Mouse (Mus musculus): ENCODE measurements around the gene Prkca. TPM values are rescaled to one million over a fixed set of nuclear protein-coding genes. Genes with fewer than 3 reads are reported as not detected.

Prkca gene
- total and polyA plus RNA-seq, 3 experiments: 15.3 to 30.9 (median 19.9) TPM

DNA sequence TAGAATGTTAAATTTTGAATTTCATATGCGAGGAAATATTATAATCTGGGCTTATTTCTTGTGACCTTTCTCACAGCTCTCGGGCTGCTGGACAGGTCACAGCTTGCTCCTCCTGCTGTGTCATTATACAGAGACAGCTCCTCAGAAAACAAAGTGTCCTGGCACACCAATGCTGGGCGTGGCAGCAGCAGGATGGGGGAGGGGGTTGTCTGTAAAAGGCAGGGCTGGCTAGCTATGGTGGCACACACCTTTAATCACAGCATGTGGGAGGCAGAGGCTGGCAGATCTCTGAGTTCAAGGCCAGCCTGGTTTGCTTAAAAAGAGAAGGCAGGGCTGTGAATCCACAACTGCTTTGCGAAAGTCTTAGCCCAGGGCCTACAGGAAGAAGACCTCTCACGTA lies 360.5 kb downstream of the Prkca start:
- no peaks in the 10 kb centered on the region for H3K9me3 ChIP-seq (replicated peaks; ENCODE audit: insufficient read depth, low read length)
- H3K79me2 ChIP-seq (ENCODE audit: control insufficient read depth, insufficient read depth, low read length, poor library complexity): no peaks in the 10 kb centered on the region
- no peaks in the 10 kb centered on the region for H3K27me3 ChIP-seq (ENCODE audit: control insufficient read depth in 1 of 2, insufficient read depth in 2 of 2, low read length in 2 of 2)
- TF ChIP-seq MEF2A (IDR thresholded peaks at IDR 0.05; ENCODE audit: extremely low read depth, insufficient replicate concordance, low read depth, low read length, poor library complexity, severe bottlenecking) (no peak), RAD21 (IDR thresholded peaks at IDR 0.05; ENCODE audit: low read depth, low read length) (no peak), NRF1 (IDR thresholded peaks at IDR 0.05; ENCODE audit: insufficient read depth, low read depth, low read length, poor library complexity, severe bottlenecking) (no peak), MAX (IDR thresholded peaks at IDR 0.05; ENCODE audit: low read length) (no peak), EP300 (IDR thresholded peaks at IDR 0.05; ENCODE audit: low read depth in 1 of 2, low read length in 2 of 2) (no peak), BHLHE40 (IDR thresholded peaks at IDR 0.05; ENCODE audit: borderline replicate concordance, low read depth, low read length) (no peak), MAZ (IDR thresholded peaks at IDR 0.05; ENCODE audit: low read depth, low read length) (no peak), CHD2 (IDR thresholded peaks at IDR 0.05; ENCODE audit: low read length) (no peak), ZNF384 (IDR thresholded peaks at IDR 0.05; ENCODE audit: low read depth, low read length) (no peak), E2F4 (IDR thresholded peaks at IDR 0.05; ENCODE audit: borderline replicate concordance, low read depth, low read length) (no peak), TBP (IDR thresholded peaks at IDR 0.05; ENCODE audit: low read depth, low read length) (no peak), GABPA (IDR thresholded peaks at IDR 0.05; ENCODE audit: low read depth, low read length) (no peak), TAL1 (IDR thresholded peaks at IDR 0.05; ENCODE audit: low read length) (no peak), MYB (IDR thresholded peaks at IDR 0.05; ENCODE audit: low read depth, low read length) (no peak), MAFK (IDR thresholded peaks at IDR 0.05; ENCODE audit: borderline replicate concordance, low read depth, low read length) (no peak)
- H3K4me3 ChIP-seq (ENCODE audit: control insufficient read depth in 1 of 2, insufficient read depth in 1 of 2, low read depth in 2 of 2, low read length in 2 of 2): no peak overlapping the region
- H3K27ac ChIP-seq (ENCODE audit: control insufficient read depth, low read depth, low read length): no peak overlapping the region
- peaks cover 0 to 3% of the 10 kb centered on the region in 2 experiments; a peak in 3 of 4 replicates for H3K4me1 ChIP-seq (ENCODE audit: control insufficient read depth in 1 of 2, insufficient read depth in 2 of 2, low read length in 2 of 2)
- no peak for DNase-seq (ENCODE audit: low read depth, low spot score)
- H3K9ac ChIP-seq (ENCODE audit: control insufficient read depth, low read depth, low read length, poor library complexity, severe bottlenecking): no peak overlapping the region
- peaks cover 0 to 3% of the 10 kb centered on the region in 2 experiments; a peak in 2 of 4 replicates for H3K36me3 ChIP-seq (ENCODE audit: control insufficient read depth in 1 of 2, insufficient read depth in 2 of 2, low read length in 2 of 2)

DNA sequence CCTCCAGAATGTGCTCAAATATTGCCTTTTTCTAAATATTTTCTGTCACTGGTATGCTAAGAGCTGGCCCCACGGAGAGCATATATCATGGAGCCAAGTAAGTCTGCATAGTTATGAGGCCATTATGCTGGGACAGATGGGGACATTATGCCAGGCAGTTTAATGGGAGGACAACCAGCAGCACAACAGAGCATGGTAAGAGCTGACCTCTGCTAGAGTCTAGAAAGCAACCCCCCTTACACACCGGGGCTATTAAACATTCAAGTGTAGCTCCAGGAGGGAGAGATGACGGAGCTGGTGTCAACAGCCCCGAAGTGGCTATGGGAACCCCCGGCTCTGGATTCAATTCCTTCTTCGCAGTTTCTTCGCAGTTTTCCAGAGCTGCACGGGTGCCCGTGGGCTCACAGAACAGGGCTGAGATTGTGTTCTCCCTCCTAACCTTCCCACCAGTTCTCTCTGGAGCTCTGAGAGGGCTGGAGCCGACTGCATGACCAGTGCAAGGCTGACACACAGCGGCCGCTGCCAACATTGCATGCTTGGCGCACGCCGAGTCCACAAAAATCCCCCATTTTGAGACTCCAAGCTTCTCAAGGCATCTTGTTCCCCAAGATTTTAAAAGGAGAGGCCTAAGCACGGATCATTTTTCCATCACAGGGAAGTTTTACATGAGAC lies 361.4 kb downstream of the Prkca start:
- Histone ChIP-seq H3K4me1 (ENCODE audit: control insufficient read depth in 1 of 2, insufficient read depth in 2 of 2, low read length in 2 of 2) (peaks cover 0 to 3% of the 10 kb centered on the region in 2 experiments; a peak in 3 of 4 replicates), H3K9ac (ENCODE audit: control insufficient read depth, low read depth, low read length, poor library complexity, severe bottlenecking) (no peak overlapping the region), H3K27me3 (ENCODE audit: control insufficient read depth in 1 of 2, insufficient read depth in 2 of 2, low read length in 2 of 2) (no peaks in the 10 kb centered on the region), H3K27ac (ENCODE audit: control insufficient read depth, low read depth, low read length) (no peak overlapping the region), H3K9me3 (replicated peaks; ENCODE audit: insufficient read depth, low read length) (no peaks in the 10 kb centered on the region), H3K36me3 (ENCODE audit: control insufficient read depth in 1 of 2, insufficient read depth in 2 of 2, low read length in 2 of 2) (peaks cover 0 to 3% of the 10 kb centered on the region in 2 experiments; a peak in 3 of 4 replicates), H3K4me3 (ENCODE audit: control insufficient read depth in 1 of 2, insufficient read depth in 1 of 2, low read depth in 2 of 2, low read length in 2 of 2) (no peak overlapping the region), H3K79me2 (ENCODE audit: control insufficient read depth, insufficient read depth, low read length, poor library complexity) (no peaks in the 10 kb centered on the region)
- DNase-seq (ENCODE audit: low read depth, low spot score): no peak
- TF ChIP-seq CHD2 (IDR thresholded peaks at IDR 0.05; ENCODE audit: low read length) (no peak), JUND (IDR thresholded peaks at IDR 0.05; ENCODE audit: low read depth, low read length) (no peak), HCFC1 (IDR thresholded peaks at IDR 0.05; ENCODE audit: low read depth, low read length) (no peak), GABPA (IDR thresholded peaks at IDR 0.05; ENCODE audit: low read depth, low read length) (no peak), MEF2A (IDR thresholded peaks at IDR 0.05; ENCODE audit: extremely low read depth, insufficient replicate concordance, low read depth, low read length, poor library complexity, severe bottlenecking) (no peak), MXI1 (IDR thresholded peaks at IDR 0.05; ENCODE audit: low read depth, low read length) (no peak), E2F4 (IDR thresholded peaks at IDR 0.05; ENCODE audit: borderline replicate concordance, low read depth, low read length) (no peak), SMC3 (IDR thresholded peaks at IDR 0.05; ENCODE audit: low read depth, low read length) (no peak), SIN3A (IDR thresholded peaks at IDR 0.05; ENCODE audit: low read length) (no peak), MAZ (IDR thresholded peaks at IDR 0.05; ENCODE audit: low read depth, low read length) (no peak), USF2 (IDR thresholded peaks at IDR 0.05; ENCODE audit: borderline replicate concordance in 1 of 2, insufficient read depth in 1 of 2, low read depth in 1 of 2, low read length in 2 of 2) (no peak), ZC3H11A (IDR thresholded peaks at IDR 0.05; ENCODE audit: low read depth, low read length) (no peak), ZKSCAN1 (IDR thresholded peaks at IDR 0.05; ENCODE audit: low read depth, low read length) (no peak), CTCF (IDR thresholded peaks at IDR 0.05 in 2 of 3, conservative IDR thresholded peaks at IDR 0.05 in 1 of 3; ENCODE audit: control insufficient read depth in 1 of 3, insufficient read depth in 1 of 3, low read depth in 2 of 3, low read length in 3 of 3, poor library complexity in 1 of 3, severe bottlenecking in 1 of 3) (no peak), NELFE (IDR thresholded peaks at IDR 0.05; ENCODE audit: low read depth, low read length) (no peak), MAFK (IDR thresholded peaks at IDR 0.05; ENCODE audit: borderline replicate concordance, low read depth, low read length) (no peak), MAX (IDR thresholded peaks at IDR 0.05; ENCODE audit: low read length) (no peak)

Data from MEL (cell line).